Mouse (Mus musculus) gastrocnemius, adult 2 months (tissue): ENCODE data around the gene Ncaph2. TPM values are rescaled to one million over a fixed set of nuclear protein-coding genes. Genes with fewer than 3 reads are reported as not detected.
A peak's percentile ranks its signal among the peaks of the same experiment; 100 is the strongest.

Experiments used
- DNase-seq: peaks from one replicate; pipeline ENCODE4 v3.0.0; 2022
- H3K27ac ChIP-seq: fragments of 200-600 bp; 2 replicates; pipeline ENCODE4 v1.8.1; 2022; ENCODE audit warnings: mild to moderate bottlenecking
- H3K4me3 ChIP-seq: fragments of 200-600 bp; 2 replicates; pipeline ENCODE4 v1.8.1; 2022; ENCODE audit warnings: mild to moderate bottlenecking, moderate library complexity
- CTCF ChIP-seq: fragments of 200-600 bp; IDR thresholded peaks from 2 replicates; pipeline ENCODE4 v1.8.1; 2022; ENCODE audit warnings: antibody characterized with exemption, mild to moderate bottlenecking, moderate library complexity
- intact Hi-C: fragments of 180-260 bp; cut with DNase I; formaldehyde crosslinking; loops from one replicate; pipeline ENCODE4 v1.15.1; 2025
- total RNA-seq, 2 experiments: library from RNA; stranded (reverse); gene quantifications; 2 replicates each; pipeline ENCODE4 v1.2.3; 2021

Ncaph2 gene
- total RNA-seq, 2 experiments from 2014 or later = 40.9 to 41.4 TPM

GRCm38 (mm10) chr15:89321264-89321663 lies 34.3 kb upstream of the Ncaph2 start:
- DNase-seq = no peak
- no peak for TF ChIP-seq CTCF
- H3K4me3 ChIP-seq = no peak overlapping the region
- H3K27ac ChIP-seq = no peak overlapping the region
- intact Hi-C loops = no loop called here

GRCm38 (mm10) chr15:89322670-89323522 lies 32.6 kb upstream of the Ncaph2 start, which contains the start of gene Adm2:
Gene Adm2, plus strand, starts transcription at chr15:89322720.
- Histone ChIP-seq H3K4me3 (no peak within 1 kb of the TSS), H3K27ac (no peak within 1 kb of the TSS)
- TF ChIP-seq CTCF = no peak
- DNase-seq = no peak
- intact Hi-C loops = no loop called here

GRCm38 (mm10) chr15:89323656-89324055 lies 31.9 kb upstream of the Ncaph2 start:
- no peak for DNase-seq
- intact Hi-C loops = no loop called here
- H3K4me3 ChIP-seq = no peak overlapping the region

GRCm38 (mm10) chr15:89326441-89326840 lies 29.1 kb upstream of the Ncaph2 start:
- TF ChIP-seq CTCF = no peak
- intact Hi-C loops = no loop called here
- DNase-seq = no peak

More at GRCm38 (mm10) chr15:89323656-89324055, 31.9 kb upstream of the Ncaph2 start:
- TF ChIP-seq CTCF = no peak
- H3K27ac ChIP-seq = no peak overlapping the region

GRCm38 (mm10) chr15:89334271-89334670 lies 21.2 kb upstream of the Ncaph2 start, which contains the start of gene Miox:
Gene Miox, plus strand, starts transcription at chr15:89334398.
- Histone ChIP-seq H3K4me3 (no peak within 1 kb of the TSS), H3K27ac (no peak within 1 kb of the TSS)
- TF ChIP-seq CTCF = no peak
- intact Hi-C loops = no loop called here
- no peak for DNase-seq

More at GRCm38 (mm10) chr15:89326441-89326840, 29.1 kb upstream of the Ncaph2 start:
- Histone ChIP-seq H3K27ac (no peak overlapping the region), H3K4me3 (no peak overlapping the region)

GRCm38 (mm10) chr15:89334774-89335537 lies 20.6 kb upstream of the Ncaph2 start:
- Histone ChIP-seq H3K4me3 (no peak overlapping the region), H3K27ac (no peak overlapping the region)
- intact Hi-C loops = no loop called here
- no peak for DNase-seq
- TF ChIP-seq CTCF = no peak

GRCm38 (mm10) chr15:89336422-89336821 lies 19.1 kb upstream of the Ncaph2 start:
- intact Hi-C loops = no loop called here
- Histone ChIP-seq H3K4me3 (no peak overlapping the region), H3K27ac (no peak overlapping the region)
- no peak for DNase-seq
- no peak for TF ChIP-seq CTCF

GRCm38 (mm10) chr15:89339696-89340095 lies 15.8 kb upstream of the Ncaph2 start:
- H3K27ac ChIP-seq = no peak overlapping the region
- intact Hi-C loops = no loop called here
- H3K4me3 ChIP-seq = no peak overlapping the region
- no peak for TF ChIP-seq CTCF
- DNase-seq = no peak

- TF ChIP-seq CTCF = no peak
- intact Hi-C loops = no loop called here
- DNase-seq = no peak
- Histone ChIP-seq H3K27ac (no peak overlapping the region), H3K4me3 (no peak overlapping the region)
These were observed 15.4 kb upstream of the Ncaph2 start for GRCm38 (mm10) chr15:89340136-89340535.

GRCm38 (mm10) chr15:89341678-89342077 lies 13.8 kb upstream of the Ncaph2 start:
- DNase-seq = no peak
- TF ChIP-seq CTCF = no peak
- H3K27ac ChIP-seq = no peak overlapping the region
- intact Hi-C loops = no loop called here
- H3K4me3 ChIP-seq = no peak overlapping the region

GRCm38 (mm10) chr15:89343325-89343724 lies 12.2 kb upstream of the Ncaph2 start:
- Histone ChIP-seq H3K4me3 (no peak overlapping the region), H3K27ac (no peak overlapping the region)
- intact Hi-C loops = no loop called here
- DNase-seq = no peak
- TF ChIP-seq CTCF = peak; percentile 62

GRCm38 (mm10) chr15:89350447-89350846 lies 5.1 kb upstream of the Ncaph2 start:
- intact Hi-C loops = loop anchor here (10.0 kb wide), 1 partner anchor 184 kb away; no protein-coding TSS in a partner anchor
- TF ChIP-seq CTCF = no peak
- peak overlapping the region; percentile 74 for H3K27ac ChIP-seq
- H3K4me3 ChIP-seq = peak overlapping the region; percentile 50
- no peak for DNase-seq

- intact Hi-C loops = loop anchor here (10.0 kb wide), 1 partner anchor 183 kb away; no protein-coding TSS in a partner anchor
- no peak for DNase-seq
- no peak for TF ChIP-seq CTCF
- Histone ChIP-seq H3K4me3 (no peak overlapping the region), H3K27ac (peak overlapping the region; percentile 74; the same call in 1 of the 2 replicates)
These were observed 4.2 kb upstream of the Ncaph2 start for GRCm38 (mm10) chr15:89351302-89351701.
